Mouse (Mus musculus) ES-E14 (cell line): ENCODE results near the gene Tubgcp2. TPM values are rescaled to one million over a fixed set of nuclear protein-coding genes. Genes with fewer than 3 reads are reported as not detected.

Experiments used
- DNase-seq: peaks from one replicate; pipeline ENCODE4 v3.0.0-alpha.2; 2013; ENCODE audit warnings: low read depth, low spot score
- H3K27ac ChIP-seq: 2 replicates; pipeline ENCODE4 v1.5.1; 2012; ENCODE audit warnings: low read depth, mild to moderate bottlenecking, low read length, moderate library complexity, mixed read lengths; ENCODE audit not compliant: poor library complexity, insufficient read depth, severe bottlenecking
- H3K36me3 ChIP-seq: 2 replicates; pipeline ENCODE4 v1.6.1; 2012; ENCODE audit warnings: mild to moderate bottlenecking, low read length, moderate library complexity, mixed read lengths; ENCODE audit not compliant: control insufficient read depth, poor library complexity, insufficient read depth, severe bottlenecking
- H3K4me1 ChIP-seq, 2 experiments: fragments of 150-350 bp in 1 of 2; sonication (generic) in 1 of 2; 2 replicates each; pipeline ENCODE4 v1.6.1; 2012; ENCODE audit warnings: low read length in 2 of 2, mild to moderate bottlenecking in 1 of 2, mixed read lengths in 1 of 2; ENCODE audit not compliant: control insufficient read depth in 2 of 2, insufficient read depth in 2 of 2, poor library complexity in 1 of 2
- H3K4me3 ChIP-seq, 2 experiments: fragments of 150-350 bp in 1 of 2; sonication (generic) in 1 of 2; 2 replicates each; pipeline ENCODE4 v1.5.1; 2012; ENCODE audit warnings: low read length in 2 of 2, low read depth in 1 of 2, mild to moderate bottlenecking in 1 of 2, mixed read lengths in 1 of 2; ENCODE audit not compliant: insufficient read depth in 1 of 2, poor library complexity in 1 of 2, severe bottlenecking in 1 of 2
- H3K9ac ChIP-seq: 2 replicates; pipeline ENCODE4 v1.6.1; 2012; ENCODE audit warnings: low read depth, mild to moderate bottlenecking, low read length, mixed read lengths; ENCODE audit not compliant: poor library complexity, insufficient read depth, severe bottlenecking
- H3K9me3 ChIP-seq: fragments of 150-350 bp; sonication (generic); 2 replicates; pipeline ENCODE4 v1.6.1; 2012; ENCODE audit warnings: low read depth, mild to moderate bottlenecking, low read length; ENCODE audit not compliant: control insufficient read depth, insufficient read depth
- CHD2 ChIP-seq: IDR thresholded peaks from 2 replicates; pipeline ENCODE4 v1.6.1; 2014; ENCODE audit warnings: mild to moderate bottlenecking, low read depth, low read length, inconsistent platforms
- HCFC1 ChIP-seq: IDR thresholded peaks from 2 replicates; pipeline ENCODE4 v1.6.1; 2012; ENCODE audit warnings: low read length, inconsistent platforms, borderline replicate concordance; ENCODE audit not compliant: insufficient read depth
- MAFK ChIP-seq: IDR thresholded peaks from 2 replicates; pipeline ENCODE4 v1.6.1; 2014; ENCODE audit warnings: mild to moderate bottlenecking, low read depth, low read length, inconsistent platforms; ENCODE audit not compliant: insufficient read depth
- ZC3H11A ChIP-seq: IDR thresholded peaks from 2 replicates; pipeline ENCODE4 v1.6.1; 2012; ENCODE audit warnings: low read depth, mild to moderate bottlenecking, inconsistent platforms, low read length, borderline replicate concordance
- ZNF384 ChIP-seq: IDR thresholded peaks from 2 replicates; pipeline ENCODE4 v1.6.1; 2012; ENCODE audit warnings: low read depth, low read length, inconsistent platforms
- in situ Hi-C, 2 experiments: fragments of 600-800 bp; cut with MboI; formaldehyde crosslinking; loops; one replicate each; pipeline ENCODE4 v1.15.1; 2025; ENCODE audit warnings: low sequenced_read_pairs in 2 of 2, inconsistent platforms in 1 of 2; ENCODE audit not compliant: unreplicated experiment in 2 of 2
- total RNA-seq: library from RNA; depleted of rRNA; stranded (reverse); fragments of 300-350 nt; gene quantifications from 2 replicates; pipeline ENCODE4 v1.2.3, GENCODE M21; 2012

Tubgcp2 gene
- total RNA-seq, 1 experiment: 28.1 TPM

- no peak for TF ChIP-seq ZNF384
- TF ChIP-seq ZC3H11A: peak; percentile 77; the same call in 1 of the 2 replicates
- H3K4me1 ChIP-seq: peaks cover 0 to 3% of the 10 kb centered on the region in 2 experiments; a peak in 1 of 4 replicates
- peaks cover 20% of the 10 kb centered on the region; the same call in 1 of the 2 replicates for H3K36me3 ChIP-seq
- no peaks in the 10 kb centered on the region for H3K9me3 ChIP-seq
- H3K27ac ChIP-seq: no peak overlapping the region
- DNase-seq: peak; percentile 65
- no peak overlapping the region for H3K4me3 ChIP-seq
- no peak overlapping the region for H3K9ac ChIP-seq
- in situ Hi-C loops: loop anchor here in 1 of 2 experiments (5.0 kb wide), 1 partner anchor 92 kb away; no protein-coding TSS in a partner anchor
These were observed 41.8 kb downstream of the Tubgcp2 start for GRCm38 (mm10) chr7:139994676-139995075.

- DNase-seq: no peak
- Histone ChIP-seq H3K36me3 (peaks cover 16% of the 10 kb centered on the region; the same call in 1 of the 2 replicates), H3K9ac (no peak overlapping the region), H3K9me3 (no peaks in the 10 kb centered on the region), H3K27ac (no peak overlapping the region), H3K4me1 (peaks cover 0 to 3% of the 10 kb centered on the region in 2 experiments; a peak in 1 of 4 replicates), H3K4me3 (no peak overlapping the region)
- in situ Hi-C loops: loop anchor here in 1 of 2 experiments (5.0 kb wide), 1 partner anchor 92 kb away; no protein-coding TSS in a partner anchor
- no peak for TF ChIP-seq CHD2
- no peak for TF ChIP-seq ZC3H11A
- no peak for TF ChIP-seq MAFK
- TF ChIP-seq ZNF384: no peak
- no peak for TF ChIP-seq HCFC1
These were observed 42.3 kb downstream of the Tubgcp2 start for GRCm38 (mm10) chr7:139994202-139994601.

- H3K27ac ChIP-seq: no peak overlapping the region
- H3K36me3 ChIP-seq: peaks cover 9% of the 10 kb centered on the region; the same call in 1 of the 2 replicates
- no peak overlapping the region for H3K9ac ChIP-seq
- H3K9me3 ChIP-seq: no peaks in the 10 kb centered on the region
- H3K4me3 ChIP-seq: no peak overlapping the region
- H3K4me1 ChIP-seq: peaks cover 0 to 3% of the 10 kb centered on the region in 2 experiments; a peak in 1 of 4 replicates
- TF ChIP-seq ZC3H11A (no peak), MAFK (no peak), HCFC1 (no peak), CHD2 (no peak), ZNF384 (no peak)
- DNase-seq: no peak
- in situ Hi-C loops: loop anchor here in 1 of 2 experiments (5.0 kb wide), 1 partner anchor 91 kb away; no protein-coding TSS in a partner anchor
These were observed 42.9 kb downstream of the Tubgcp2 start for GRCm38 (mm10) chr7:139993532-139993931.

GRCm38 (mm10) chr7:139992406-139992805 lies 44.1 kb downstream of the Tubgcp2 start, which contains the start of gene Adam8:
TSS of gene Adam8 (minus strand) at chr7:139992562.
- Histone ChIP-seq H3K27ac (no peak within 1 kb of the TSS), H3K4me3 (no peak within 1 kb of the TSS), H3K9ac (no peak within 1 kb of the TSS), H3K9me3 (no peaks in the 10 kb centered on the region), H3K36me3 (peaks cover 7% of the 10 kb centered on the region; the same call in 1 of the 2 replicates), H3K4me1 (peaks cover 0 to 3% of the 10 kb centered on the region in 2 experiments; a peak in 1 of 4 replicates)
- in situ Hi-C loops: loop anchor here in 1 of 2 experiments (5.0 kb wide), 1 partner anchor 90 kb away; no protein-coding TSS in a partner anchor
- TF ChIP-seq MAFK (no peak), ZNF384 (no peak), CHD2 (no peak), HCFC1 (no peak), ZC3H11A (no peak)
- DNase-seq: no peak
